ENCODE assay signal across 9 mouse cellular contexts in genomic region chr3:90708523-90709202, GRCm38 (mm10). TPM values are rescaled to one million over a fixed set of nuclear protein-coding genes. Genes with fewer than 3 reads are reported as not detected.
DNase-seq lines count a peak whose midpoint lies in the region; ATAC-seq lines count a peak whose summit lies in the region.
"Had no signal": no experiment of that assay in that cellular context is flagged by ENCODE, and none has a peak within 500 bp of the region (broad histone marks: within the 10 kb centered on the region; RNA-seq: fewer than 3 reads in every experiment).

No protein-coding gene starts in this region.

- H3K27me3 ChIP-seq in forebrain, embryonic 13.5 days = no peaks in the 10 kb centered on the region
- no peaks in the 10 kb centered on the region for H3K27me3 ChIP-seq in midbrain, embryonic 13.5 days

- no peak overlapping the region for H3K9ac ChIP-seq in forebrain, embryonic 13.5 days
- no peak overlapping the region for H3K9ac ChIP-seq in midbrain, embryonic 13.5 days (replicated peaks)

- peak; percentile 11 to 43 for DNase-seq in heart, adult 18-20 months
- DNase-seq in heart, postnatal 25 days (ENCODE audit: low spot score) = no peak
- DNase-seq in B cell, adult 2 months = peak; percentile 37 to 43
- DNase-seq in T-cell, adult 2 months (ENCODE audit: low spot score) = peak; percentile 19
- peak; percentile 3 to 49 for DNase-seq in kidney, postnatal 36 days
- DNase-seq in urinary bladder, postnatal 4 days (ENCODE audit: low spot score in 2 of 2) = no peak

- no peak overlapping the region for H3K4me3 ChIP-seq in forebrain, embryonic 13.5 days
- no peak overlapping the region for H3K4me3 ChIP-seq in midbrain, embryonic 13.5 days (replicated peaks)

- no peaks in the 10 kb centered on the region for H3K36me3 ChIP-seq in forebrain, embryonic 13.5 days (ENCODE audit: poor library complexity, severe bottlenecking)
- H3K36me3 ChIP-seq in midbrain, embryonic 13.5 days = no peaks in the 10 kb centered on the region

- no peak overlapping the region for H3K27ac ChIP-seq in forebrain, embryonic 13.5 days
- H3K27ac ChIP-seq in midbrain, embryonic 13.5 days = no peak overlapping the region

- no peaks in the 10 kb centered on the region for H3K9me3 ChIP-seq in forebrain, embryonic 13.5 days (replicated peaks)
- H3K9me3 ChIP-seq in midbrain, embryonic 13.5 days = no peaks in the 10 kb centered on the region

- WGBS in forebrain, embryonic 13.5 days = 26% methylated on average over 4 of the region's 4 CpGs
- WGBS in midbrain, embryonic 13.5 days = 26% methylated on average over 4 of the region's 4 CpGs

- no peak overlapping the region for H3K4me2 ChIP-seq in forebrain, embryonic 13.5 days
- H3K4me2 ChIP-seq in midbrain, embryonic 13.5 days (replicated peaks) = no peak overlapping the region

- H3K4me1 ChIP-seq in forebrain, embryonic 13.5 days = no peaks in the 10 kb centered on the region
- H3K4me1 ChIP-seq in midbrain, embryonic 13.5 days (replicated peaks) = no peaks in the 10 kb centered on the region

- intact Hi-C loops in heart, postnatal 25 days (cut with DNase I) = loop anchor here (5.0 kb wide), 2 partner anchors 46 to 216 kb away; partner anchors contain the start of gene Snapin

- peak; percentile 45; the same call in 1 of the 2 replicates for ATAC-seq in forebrain, embryonic 13.5 days
- ATAC-seq in midbrain, embryonic 13.5 days = peak; percentile 58; the same call in 1 of the 2 replicates

RNA-seq across cellular contexts. Expression of gene S100a9, which starts 13.1 kb away (rescaled TPM):
- total RNA-seq in heart, adult 18-20 months (2021) = under 1 TPM in 1 of 2 experiments, not detected in 1; 0.57 TPM
- 1 to 10 TPM; 1.3 to 1.5 TPM for total RNA-seq in heart, postnatal 25 days (2021)
- 2.3 and 3.0 TPM in 2 replicates for polyA plus RNA-seq in forebrain, embryonic 13.5 days (2015; fragmentation: Nextera tagmentation; extraction: Ambion mirVana)
- polyA plus RNA-seq in midbrain, embryonic 13.5 days (2015; fragmentation: Nextera tagmentation; extraction: Ambion mirVana) = 2.4 and 2.7 TPM in 2 replicates
- total RNA-seq: left cerebral cortex, postnatal 10 days had no signal

RNA-seq across cellular contexts. Expression of gene Pglyrp4, which starts 18.0 kb away (rescaled TPM):
- not detected for total RNA-seq in heart, adult 18-20 months (2021)
- total RNA-seq in heart, postnatal 25 days (2021) = not detected
- not detected in 2 replicates for polyA plus RNA-seq in forebrain, embryonic 13.5 days (2015; fragmentation: Nextera tagmentation; extraction: Ambion mirVana)
- polyA plus RNA-seq in midbrain, embryonic 13.5 days (2015; fragmentation: Nextera tagmentation; extraction: Ambion mirVana) = not detected in 2 replicates
- total RNA-seq: left cerebral cortex, postnatal 10 days had no signal

RNA-seq across cellular contexts. Expression of gene S100a8, which starts 39.9 kb away (rescaled TPM):
- not detected for total RNA-seq in heart, adult 18-20 months (2021)
- total RNA-seq in heart, postnatal 25 days (2021) = 1 to 10 TPM in 1 of 2 experiments, under 1 TPM in 1; 0.61 to 1.6 TPM
- polyA plus RNA-seq in forebrain, embryonic 13.5 days (2015; fragmentation: Nextera tagmentation; extraction: Ambion mirVana) = 1.8 and 2.8 TPM in 2 replicates
- polyA plus RNA-seq in midbrain, embryonic 13.5 days (2015; fragmentation: Nextera tagmentation; extraction: Ambion mirVana) = 2.8 and 4.7 TPM in 2 replicates

RNA-seq across cellular contexts. Expression of gene S100a7a, which starts 54.8 kb away (rescaled TPM):
- total RNA-seq in heart, adult 18-20 months (2021) = under 1 TPM in 1 of 2 experiments, not detected in 1; 0.47 TPM
- under 1 TPM; 0.28 to 0.60 TPM for total RNA-seq in heart, postnatal 25 days (2021)
- polyA plus RNA-seq in forebrain, embryonic 13.5 days (2015; fragmentation: Nextera tagmentation; extraction: Ambion mirVana) = 0.26 TPM in 1 of 2 replicates, not detected in the other
- polyA plus RNA-seq in midbrain, embryonic 13.5 days (2015; fragmentation: Nextera tagmentation; extraction: Ambion mirVana) = not detected in 2 replicates

Comparison
In these comparisons a context has a peak if more than half of its experiments do, and no peak if none do; other contexts are left out.
1. DNase-seq: peak in heart, adult 18-20 months (2 of 2), B cell, adult 2 months (2 of 2), T-cell, adult 2 months (single experiment) and kidney, postnatal 36 days (2 of 2); none in heart, postnatal 25 days (single experiment) and urinary bladder, postnatal 4 days (0 of 2).